Mouse (Mus musculus): Measurements from ENCODE around the gene Pde4a. TPM values are rescaled to one million over a fixed set of nuclear protein-coding genes. Genes with fewer than 3 reads are reported as not detected.

Gene Pde4a
- total and polyA plus RNA-seq, 3 experiments, result 1.7 to 7.6 (median 4.8) TPM

- Histone ChIP-seq H3K27me3 (replicated peaks) (no peaks in the 10 kb centered on the region), H3K36me3 (replicated peaks in 1 of 2; ENCODE audit: control insufficient read depth in 1 of 2, insufficient read depth in 1 of 2, low read length in 1 of 2) (peaks cover 70 to 79% of the 10 kb centered on the region in 2 experiments), H3K27ac (ENCODE audit: insufficient read depth, low read depth) (peak overlapping the region; percentile 90), H3K4me2 (ENCODE audit: insufficient read depth, low read depth, poor library complexity, severe bottlenecking) (peak overlapping the region; percentile 8), H3K9ac (ENCODE audit: insufficient read depth, low read depth) (no peak overlapping the region), H3K79me2 (replicated peaks; ENCODE audit: control insufficient read depth, extremely low read depth, insufficient read depth, poor library complexity, severe bottlenecking) (peaks cover 27% of the 10 kb centered on the region), H3K4me1 (ENCODE audit: control insufficient read depth in 1 of 2, insufficient read depth in 2 of 2) (peaks cover 35 to 59% of the 10 kb centered on the region in 2 experiments), H3K9me3 (replicated peaks; ENCODE audit: low read length) (no peaks in the 10 kb centered on the region), H3K4me3 (replicated peaks in 1 of 3; ENCODE audit: low read depth in 2 of 3, low read length in 2 of 3, poor library complexity in 1 of 3) (no peak overlapping the region)
- peak; percentile 64 for DNase-seq (ENCODE audit: extremely low read depth)
- no peak; the same call in 1 of the 2 replicates for TF ChIP-seq RAD21 (IDR thresholded peaks at IDR 0.05; ENCODE audit: low read depth, low read length)
- TF ChIP-seq ZNF384 (IDR thresholded peaks at IDR 0.05; ENCODE audit: low read depth, low read length), result no peak
- no peak for TF ChIP-seq JUN (IDR thresholded peaks at IDR 0.05; ENCODE audit: insufficient read depth, low read depth, low read length)
- TF ChIP-seq ELF1 (IDR thresholded peaks at IDR 0.05; ENCODE audit: low read depth, low read length), result no peak
- peak; percentile 70 for TF ChIP-seq EP300 (IDR thresholded peaks at IDR 0.05; ENCODE audit: low read length)
- no peak for TF ChIP-seq ZC3H11A (IDR thresholded peaks at IDR 0.05; ENCODE audit: low read depth, low read length)
- no peak for TF ChIP-seq TBP (conservative IDR thresholded peaks at IDR 0.05; ENCODE audit: low read depth, low read length)
- no peak for TF ChIP-seq SMC3 (IDR thresholded peaks at IDR 0.05; ENCODE audit: low read depth, low read length)
- TF ChIP-seq CHD1 (IDR thresholded peaks at IDR 0.05; ENCODE audit: low read depth, low read length), result no peak
- peak; percentile 85 for TF ChIP-seq BHLHE40 (IDR thresholded peaks at IDR 0.05; ENCODE audit: low read depth, low read length)
- no peak for TF ChIP-seq PAX5 (IDR thresholded peaks at IDR 0.05; ENCODE audit: low read length)
- no peak for TF ChIP-seq JUND (conservative IDR thresholded peaks at IDR 0.05; ENCODE audit: low read depth, low read length)
- TF ChIP-seq MAFK (IDR thresholded peaks at IDR 0.05; ENCODE audit: insufficient replicate concordance, low read length), result 0 out of 2 replicates have a peak, but pooled peaks have one; percentile 14
- TF ChIP-seq POLR2AphosphoS2 (IDR thresholded peaks at IDR 0.05; ENCODE audit: low read depth, low read length), result no peak
- peak; percentile 71; the same call in 1 of the 2 replicates for TF ChIP-seq TCF12 (IDR thresholded peaks at IDR 0.05; ENCODE audit: low read depth, low read length)
- TF ChIP-seq MEF2A (IDR thresholded peaks at IDR 0.05; ENCODE audit: borderline replicate concordance, low read depth, low read length), result peak; percentile 74; the same call in 1 of the 2 replicates
- TF ChIP-seq MAZ (IDR thresholded peaks at IDR 0.05; ENCODE audit: low read depth, low read length), result no peak
- TF ChIP-seq HCFC1 (IDR thresholded peaks at IDR 0.05; ENCODE audit: low read depth, low read length), result 0 out of 2 replicates have a peak, but pooled peaks have one; percentile 9
- TF ChIP-seq NRF1 (IDR thresholded peaks at IDR 0.05; ENCODE audit: low read depth, low read length), result no peak
- no peak for TF ChIP-seq GABPA (IDR thresholded peaks at IDR 0.05; ENCODE audit: insufficient replicate concordance, low read depth, low read length)
- TF ChIP-seq CTCF (conservative IDR thresholded peaks at IDR 0.05 in 1 of 2, IDR thresholded peaks at IDR 0.05 in 1 of 2; ENCODE audit: low read depth in 2 of 2, low read length in 2 of 2), result no peak
- no peak for TF ChIP-seq E2F4 (IDR thresholded peaks at IDR 0.05; ENCODE audit: insufficient replicate concordance, low read depth, low read length)
- peak; percentile 82 for TF ChIP-seq SIN3A (IDR thresholded peaks at IDR 0.05; ENCODE audit: low read length)
- TF ChIP-seq IRF4 (IDR thresholded peaks at IDR 0.05; ENCODE audit: low read depth, low read length), result no peak
- TF ChIP-seq ZKSCAN1 (IDR thresholded peaks at IDR 0.05; ENCODE audit: borderline replicate concordance, low read depth, low read length), result no peak
- TF ChIP-seq MXI1 (IDR thresholded peaks at IDR 0.05; ENCODE audit: low read depth, low read length), result peak; percentile 81
- TF ChIP-seq NELFE (IDR thresholded peaks at IDR 0.05; ENCODE audit: low read depth, low read length), result no peak; the same call in 1 of the 2 replicates
- peak; percentile 93 for TF ChIP-seq MYC (IDR thresholded peaks at IDR 0.05; ENCODE audit: low read depth, low read length)
- TF ChIP-seq MAX (IDR thresholded peaks at IDR 0.05; ENCODE audit: low read length), result peak; percentile 90
- TF ChIP-seq RCOR1 (conservative IDR thresholded peaks at IDR 0.05; ENCODE audit: low read depth, low read length), result no peak
- no peak; the same call in 1 of the 2 replicates for TF ChIP-seq ZMIZ1 (IDR thresholded peaks at IDR 0.05; ENCODE audit: low read depth, low read length)
- TF ChIP-seq USF2 (conservative IDR thresholded peaks at IDR 0.05; ENCODE audit: low read depth, low read length), result no peak
- TF ChIP-seq UBTF (IDR thresholded peaks at IDR 0.05; ENCODE audit: low read depth, low read length), result no peak
- 0 out of 2 replicates have a peak, but pooled peaks have one; percentile 26 for TF ChIP-seq CHD2 (IDR thresholded peaks at IDR 0.05; ENCODE audit: low read length)
- TF ChIP-seq ETS1 (conservative IDR thresholded peaks at IDR 0.05; ENCODE audit: low read depth, low read length), result peak; percentile 90
- TF ChIP-seq KAT2A (IDR thresholded peaks at IDR 0.05; ENCODE audit: insufficient replicate concordance, low read length), result 0 out of 2 replicates have a peak, but pooled peaks have one; percentile 23
- no peak for TF ChIP-seq USF1 (IDR thresholded peaks at IDR 0.05; ENCODE audit: low read depth, low read length)
- no peak for TF ChIP-seq POLR2A (IDR thresholded peaks at IDR 0.05; ENCODE audit: low read depth, low read length)
- in situ Hi-C loops (cut with MboI; ENCODE audit: low pct_ligation_motif_present, low pct_unique_long_range_greater_than_20kb, low sequenced_read_pairs), result loop anchor here (5.0 kb wide), 1 partner anchor 94 kb away; the partner anchor contains the start of gene Icam5
- dilution Hi-C loops (cut with MboI; ENCODE audit: extremely low pct_ligation_motif_present, extremely low pct_unique_long_range_greater_than_20kb, low sequenced_read_pairs), result no loop called here
Measured at GRCm38 (mm10) chr9:21126259-21126627, 39.3 kb upstream of the Pde4a start.

Data from CH12.LX (cell line).